Mouse (Mus musculus): ENCODE measurements around the gene Slc35a5. TPM values are rescaled to one million over a fixed set of nuclear protein-coding genes. Genes with fewer than 3 reads are reported as not detected.

Gene Slc35a5
- polyA plus RNA-seq, 1 experiment from 2014 or later: 9.0 TPM

Other genes starting within 250 kb of the Slc35a5 start
- 0.36 and 0.87 TPM in 2 replicates for gene Cd200r3, start 215.0 kb downstream of the Slc35a5 start, polyA plus RNA-seq (2016; fragmentation: Nextera tagmentation; extraction: Ambion mirVana)
- gene Ccdc80, start 65.3 kb downstream of the Slc35a5 start, polyA plus RNA-seq (2016; fragmentation: Nextera tagmentation; extraction: Ambion mirVana): 10.9 and 12.2 TPM in 2 replicates
- gene Atg3, start 79 bp upstream of the Slc35a5 start, polyA plus RNA-seq (2016; fragmentation: Nextera tagmentation; extraction: Ambion mirVana): 28.9 TPM in 2 replicates
- gene Btla, start 65.6 kb upstream of the Slc35a5 start, polyA plus RNA-seq (2016; fragmentation: Nextera tagmentation; extraction: Ambion mirVana): 0.36 and 0.44 TPM in 2 replicates